Mouse (Mus musculus): ENCODE results near the gene Lamc1. TPM values are rescaled to one million over a fixed set of nuclear protein-coding genes. Genes with fewer than 3 reads are reported as not detected.

Lamc1 gene
- polyA plus RNA-seq, 1 experiment from 2014 or later = 41.6 TPM

DNA sequence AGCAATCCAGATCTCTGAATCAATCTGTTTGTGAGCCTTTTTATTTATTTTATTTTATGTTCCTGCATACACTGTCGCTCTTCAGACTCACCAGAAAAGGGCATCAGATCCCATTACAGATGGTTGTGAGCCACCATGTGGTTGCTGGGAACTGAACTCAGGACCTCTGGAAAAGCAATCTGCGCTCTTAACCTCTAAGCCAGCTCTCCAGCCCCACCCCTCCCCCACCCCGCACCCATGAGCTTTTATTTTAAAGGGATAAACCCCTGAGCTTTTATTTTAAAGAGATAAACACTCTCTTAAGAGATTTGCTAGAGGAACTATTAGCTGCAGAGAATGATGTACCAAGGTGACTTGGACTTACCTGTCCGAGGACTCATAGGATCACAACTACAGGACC is 5.5 kb downstream of the Lamc1 start:
- no peak overlapping the region for H3K4me3 ChIP-seq (ENCODE audit: low read depth, low read length)
- no peaks in the 10 kb centered on the region; the same call in 1 of the 2 replicates for H3K4me1 ChIP-seq (replicated peaks; ENCODE audit: control insufficient read depth, insufficient read depth)
- H3K36me3 ChIP-seq (ENCODE audit: control insufficient read depth, insufficient read depth, low read length) = no peaks in the 10 kb centered on the region
- no peak overlapping the region for H3K27ac ChIP-seq (replicated peaks)
- H3K9me3 ChIP-seq (ENCODE audit: control insufficient read depth, low read length) = no peaks in the 10 kb centered on the region
- TF ChIP-seq EP300 (optimal IDR thresholded peaks at IDR 0.05) (no peak), CTCF (IDR thresholded peaks at IDR 0.05; ENCODE audit: low read depth) (no peak)
- H3K9ac ChIP-seq (ENCODE audit: low read length) = no peak overlapping the region
- 81% methylated on average over 4 of the region's 4 CpGs for WGBS
- DNase-seq (ENCODE audit: low spot score) (no peak), ATAC-seq (ENCODE audit: low FRiP score, low TSS enrichment) (no peak)
- no peaks in the 10 kb centered on the region for H3K27me3 ChIP-seq (ENCODE audit: control insufficient read depth, insufficient read depth, low read length)
- no peak overlapping the region for H3K4me2 ChIP-seq (replicated peaks; ENCODE audit: low read depth)

- Histone ChIP-seq H3K9me3 (ENCODE audit: control insufficient read depth, low read length) (no peaks in the 10 kb centered on the region), H3K36me3 (ENCODE audit: control insufficient read depth, insufficient read depth, low read length) (no peaks in the 10 kb centered on the region), H3K4me3 (ENCODE audit: low read depth, low read length) (no peak overlapping the region), H3K4me1 (replicated peaks; ENCODE audit: control insufficient read depth, insufficient read depth) (peaks cover 2% of the 10 kb centered on the region), H3K27ac (replicated peaks) (no peak overlapping the region), H3K27me3 (ENCODE audit: control insufficient read depth, insufficient read depth, low read length) (no peaks in the 10 kb centered on the region), H3K9ac (ENCODE audit: low read length) (no peak overlapping the region), H3K4me2 (replicated peaks; ENCODE audit: low read depth) (no peak overlapping the region)
- WGBS = 77% methylated on average over 7 of the region's 7 CpGs
- TF ChIP-seq EP300 (optimal IDR thresholded peaks at IDR 0.05) = no peak
- TF ChIP-seq CTCF (IDR thresholded peaks at IDR 0.05; ENCODE audit: low read depth) = no peak
- ATAC-seq (ENCODE audit: low FRiP score, low TSS enrichment) (no peak), DNase-seq (ENCODE audit: low spot score) (no peak)
These were observed 6.4 kb downstream of the Lamc1 start for GRCm38 (mm10) chr1:153326226-153326625.

GRCm38 (mm10) chr1:153321404-153321803 is 11.2 kb downstream of the Lamc1 start:
- DNase-seq (ENCODE audit: low spot score) (peak; percentile 38), ATAC-seq (ENCODE audit: low FRiP score, low TSS enrichment) (peak; percentile 52; the same call in 1 of the 2 replicates)
- Histone ChIP-seq H3K27me3 (ENCODE audit: control insufficient read depth, insufficient read depth, low read length) (no peaks in the 10 kb centered on the region), H3K4me3 (ENCODE audit: low read depth, low read length) (no peak overlapping the region), H3K27ac (replicated peaks) (peak overlapping the region; percentile 84), H3K4me2 (replicated peaks; ENCODE audit: low read depth) (peak overlapping the region; percentile 36), H3K4me1 (replicated peaks; ENCODE audit: control insufficient read depth, insufficient read depth) (peaks cover 3% of the 10 kb centered on the region), H3K9ac (ENCODE audit: low read length) (0 out of 2 replicates have a peak overlapping the region, but pooled peaks have one; percentile 31), H3K36me3 (ENCODE audit: control insufficient read depth, insufficient read depth, low read length) (no peaks in the 10 kb centered on the region), H3K9me3 (ENCODE audit: control insufficient read depth, low read length) (no peaks in the 10 kb centered on the region)
- 64% methylated on average over 12 of the region's 12 CpGs for WGBS
- no peak for TF ChIP-seq CTCF (IDR thresholded peaks at IDR 0.05; ENCODE audit: low read depth)
- no peak for TF ChIP-seq EP300 (optimal IDR thresholded peaks at IDR 0.05)

- Histone ChIP-seq H3K4me1 (replicated peaks; ENCODE audit: control insufficient read depth, insufficient read depth) (peaks cover 3% of the 10 kb centered on the region), H3K27ac (replicated peaks) (peak overlapping the region; percentile 30; the same call in 1 of the 2 replicates), H3K9ac (ENCODE audit: low read length) (no peak overlapping the region), H3K4me2 (replicated peaks; ENCODE audit: low read depth) (0 out of 2 replicates have a peak overlapping the region, but pooled peaks have one; percentile 1), H3K9me3 (ENCODE audit: control insufficient read depth, low read length) (no peaks in the 10 kb centered on the region), H3K27me3 (ENCODE audit: control insufficient read depth, insufficient read depth, low read length) (no peaks in the 10 kb centered on the region), H3K4me3 (ENCODE audit: low read depth, low read length) (no peak overlapping the region), H3K36me3 (ENCODE audit: control insufficient read depth, insufficient read depth, low read length) (no peaks in the 10 kb centered on the region)
- TF ChIP-seq EP300 (optimal IDR thresholded peaks at IDR 0.05) = no peak
- no peak for TF ChIP-seq CTCF (IDR thresholded peaks at IDR 0.05; ENCODE audit: low read depth)
- WGBS = 30% methylated on average over 6 of the region's 6 CpGs
- no peak for ATAC-seq (ENCODE audit: low FRiP score, low TSS enrichment)
- peak; percentile 27 for DNase-seq (ENCODE audit: low spot score)
These were observed 11.9 kb downstream of the Lamc1 start for GRCm38 (mm10) chr1:153320554-153321147.

- 0 out of 2 replicates have a peak overlapping the region, but pooled peaks have one; percentile 3 for H3K4me2 ChIP-seq (replicated peaks; ENCODE audit: low read depth)
- TF ChIP-seq EP300 (optimal IDR thresholded peaks at IDR 0.05) = no peak
- TF ChIP-seq CTCF (IDR thresholded peaks at IDR 0.05; ENCODE audit: low read depth) = no peak
- H3K9ac ChIP-seq (ENCODE audit: low read length) = no peak overlapping the region
- H3K27ac ChIP-seq (replicated peaks) = peak overlapping the region; percentile 30; the same call in 1 of the 2 replicates
- WGBS = 41% methylated on average over 4 of the region's 4 CpGs
- H3K4me1 ChIP-seq (replicated peaks; ENCODE audit: control insufficient read depth, insufficient read depth) = peaks cover 3% of the 10 kb centered on the region
- DNase-seq (ENCODE audit: low spot score) (peak; percentile 18), ATAC-seq (ENCODE audit: low FRiP score, low TSS enrichment) (no peak)
- no peak overlapping the region for H3K4me3 ChIP-seq (ENCODE audit: low read depth, low read length)
- H3K9me3 ChIP-seq (ENCODE audit: control insufficient read depth, low read length) = no peaks in the 10 kb centered on the region
- H3K27me3 ChIP-seq (ENCODE audit: control insufficient read depth, insufficient read depth, low read length) = no peaks in the 10 kb centered on the region
- no peaks in the 10 kb centered on the region for H3K36me3 ChIP-seq (ENCODE audit: control insufficient read depth, insufficient read depth, low read length)
These were observed 12.5 kb downstream of the Lamc1 start for GRCm38 (mm10) chr1:153320121-153320520.

DNA sequence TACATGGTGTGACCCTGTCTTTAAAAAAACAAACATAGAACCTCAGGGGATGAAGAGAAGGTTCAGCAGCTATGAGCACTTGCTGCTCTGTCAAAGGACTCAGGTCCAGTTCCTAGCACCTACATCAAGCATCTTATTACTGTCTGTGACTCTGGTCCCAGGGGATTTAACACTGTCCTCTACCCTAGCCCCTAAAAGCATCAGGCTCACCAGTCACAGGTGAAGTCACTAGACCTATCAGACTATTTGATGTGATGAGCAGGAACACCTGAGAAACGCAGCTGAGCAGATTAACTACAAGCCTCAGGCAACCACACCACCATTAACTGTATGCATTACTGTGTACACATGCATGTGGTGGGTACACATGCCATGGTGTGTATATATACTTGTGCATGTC is 13.8 kb downstream of the Lamc1 start:
- no peak overlapping the region for H3K27ac ChIP-seq (replicated peaks)
- 85% methylated on average over 1 of the region's 1 CpGs for WGBS
- TF ChIP-seq CTCF (IDR thresholded peaks at IDR 0.05; ENCODE audit: low read depth) = no peak
- no peak for TF ChIP-seq EP300 (optimal IDR thresholded peaks at IDR 0.05)

More for the DNA sequence above, 13.8 kb downstream of the Lamc1 start:
- Histone ChIP-seq H3K9ac (ENCODE audit: low read length) (no peak overlapping the region), H3K36me3 (ENCODE audit: control insufficient read depth, insufficient read depth, low read length) (no peaks in the 10 kb centered on the region), H3K4me2 (replicated peaks; ENCODE audit: low read depth) (no peak overlapping the region), H3K4me1 (replicated peaks; ENCODE audit: control insufficient read depth, insufficient read depth) (peaks cover 3% of the 10 kb centered on the region), H3K9me3 (ENCODE audit: control insufficient read depth, low read length) (no peaks in the 10 kb centered on the region), H3K4me3 (ENCODE audit: low read depth, low read length) (no peak overlapping the region), H3K27me3 (ENCODE audit: control insufficient read depth, insufficient read depth, low read length) (no peaks in the 10 kb centered on the region)
- ATAC-seq (ENCODE audit: low FRiP score, low TSS enrichment) (no peak), DNase-seq (ENCODE audit: low spot score) (peak; percentile 10)

All from stomach, postnatal 0 days (tissue).